Mouse (Mus musculus) small intestine, adult 2 months (tissue): ENCODE data around the gene Tdpoz3.
"Not testable (repeated sequence)": the region's sequence is repeated elsewhere in the genome, so short reads cannot be mapped to it uniquely, and the experiment has no call there.

Source experiments
- CTCF ChIP-seq: fragments of 200-500 bp; IDR thresholded peaks from 2 replicates; pipeline ENCODE4 v1.5.1; 2012; ENCODE audit warnings: low read depth, mild to moderate bottlenecking, control low read depth, inconsistent platforms, low read length, moderate library complexity, mixed read lengths; ENCODE audit not compliant: insufficient replicate concordance, insufficient read length; ENCODE audit errors: extremely low read depth
- POLR2A ChIP-seq: fragments of 200-500 bp; IDR thresholded peaks from 2 replicates; pipeline ENCODE4 v1.6.1; 2012; ENCODE audit warnings: low read depth, mild to moderate bottlenecking, control low read depth, inconsistent platforms, low read length, moderate library complexity

GRCm38 (mm10) chr3:93858957-93859356 is 33.1 kb downstream of the Tdpoz3 start:
- not testable (repeated sequence) for TF ChIP-seq POLR2A, CTCF
